Mouse (Mus musculus): ENCODE measurements around the gene Stx12. TPM values are rescaled to one million over a fixed set of nuclear protein-coding genes. Genes with fewer than 3 reads are reported as not detected.

Gene Stx12
- total and polyA plus RNA-seq, 3 experiments: 16.8 to 22.0 TPM; not detected in 1

- TF ChIP-seq MAX (IDR thresholded peaks at IDR 0.05; ENCODE audit: low read length) (no peak), ZC3H11A (IDR thresholded peaks at IDR 0.05; ENCODE audit: low read depth, low read length) (no peak), SIN3A (IDR thresholded peaks at IDR 0.05; ENCODE audit: low read length) (no peak), ETS1 (IDR thresholded peaks at IDR 0.05; ENCODE audit: low read depth, low read length) (no peak), JUND (IDR thresholded peaks at IDR 0.05; ENCODE audit: low read depth, low read length) (no peak), CHD2 (IDR thresholded peaks at IDR 0.05; ENCODE audit: low read length) (no peak), UBTF (IDR thresholded peaks at IDR 0.05; ENCODE audit: borderline replicate concordance, insufficient read depth, low read depth, low read length) (no peak), BHLHE40 (IDR thresholded peaks at IDR 0.05; ENCODE audit: borderline replicate concordance, low read depth, low read length) (no peak)
- H3K27ac ChIP-seq (ENCODE audit: control insufficient read depth, low read depth, low read length): no peak overlapping the region
- H3K36me3 ChIP-seq (ENCODE audit: control insufficient read depth in 1 of 2, insufficient read depth in 2 of 2, low read length in 2 of 2): peaks cover 0 to 3% of the 10 kb centered on the region in 2 experiments; a peak in 1 of 4 replicates
- DNase-seq (ENCODE audit: low read depth, low spot score): no peak
- H3K27me3 ChIP-seq (ENCODE audit: control insufficient read depth in 1 of 2, insufficient read depth in 2 of 2, low read length in 2 of 2): no peaks in the 10 kb centered on the region
- no peak overlapping the region for H3K4me3 ChIP-seq (ENCODE audit: control insufficient read depth in 1 of 2, insufficient read depth in 1 of 2, low read depth in 2 of 2, low read length in 2 of 2)
- H3K4me1 ChIP-seq (ENCODE audit: control insufficient read depth in 1 of 2, insufficient read depth in 2 of 2, low read length in 2 of 2): no peaks in the 10 kb centered on the region
- H3K9ac ChIP-seq (ENCODE audit: control insufficient read depth, low read depth, low read length, poor library complexity, severe bottlenecking): no peak overlapping the region
- H3K9me3 ChIP-seq (replicated peaks; ENCODE audit: insufficient read depth, low read length): no peaks in the 10 kb centered on the region
- no peaks in the 10 kb centered on the region for H3K79me2 ChIP-seq (ENCODE audit: control insufficient read depth, insufficient read depth, low read length, poor library complexity)
Measured at GRCm38 (mm10) chr4:132905843-132906360, 21.6 kb upstream of the Stx12 start.

GRCm38 (mm10) chr4:132904765-132905309 lies 20.5 kb upstream of the Stx12 start:
- no peak for DNase-seq (ENCODE audit: low read depth, low spot score)
- Histone ChIP-seq H3K36me3 (ENCODE audit: control insufficient read depth in 1 of 2, insufficient read depth in 2 of 2, low read length in 2 of 2) (no peaks in the 10 kb centered on the region; a peak in 1 of 4 replicates), H3K4me1 (ENCODE audit: control insufficient read depth in 1 of 2, insufficient read depth in 2 of 2, low read length in 2 of 2) (no peaks in the 10 kb centered on the region), H3K27ac (ENCODE audit: control insufficient read depth, low read depth, low read length) (no peak overlapping the region), H3K9me3 (replicated peaks; ENCODE audit: insufficient read depth, low read length) (no peaks in the 10 kb centered on the region), H3K79me2 (ENCODE audit: control insufficient read depth, insufficient read depth, low read length, poor library complexity) (no peaks in the 10 kb centered on the region), H3K4me3 (ENCODE audit: control insufficient read depth in 1 of 2, insufficient read depth in 1 of 2, low read depth in 2 of 2, low read length in 2 of 2) (no peak overlapping the region), H3K27me3 (ENCODE audit: control insufficient read depth in 1 of 2, insufficient read depth in 2 of 2, low read length in 2 of 2) (no peaks in the 10 kb centered on the region), H3K9ac (ENCODE audit: control insufficient read depth, low read depth, low read length, poor library complexity, severe bottlenecking) (no peak overlapping the region)
- TF ChIP-seq USF1 (IDR thresholded peaks at IDR 0.05; ENCODE audit: low read depth, low read length) (no peak), RAD21 (IDR thresholded peaks at IDR 0.05; ENCODE audit: low read depth, low read length) (no peak), POLR2AphosphoS5 (IDR thresholded peaks at IDR 0.05; ENCODE audit: borderline replicate concordance, low read depth, low read length) (no peak), MAX (IDR thresholded peaks at IDR 0.05; ENCODE audit: low read length) (no peak), EP300 (IDR thresholded peaks at IDR 0.05; ENCODE audit: low read depth in 1 of 2, low read length in 2 of 2) (no peak), MXI1 (IDR thresholded peaks at IDR 0.05; ENCODE audit: low read depth, low read length) (no peak), RCOR1 (IDR thresholded peaks at IDR 0.05; ENCODE audit: low read depth, low read length) (no peak), UBTF (IDR thresholded peaks at IDR 0.05; ENCODE audit: borderline replicate concordance, insufficient read depth, low read depth, low read length) (no peak)

Data from MEL (cell line).